Mouse (Mus musculus) gastrocnemius, postnatal 36 days (tissue): ENCODE data around the gene Pqbp1. TPM values are rescaled to one million over a fixed set of nuclear protein-coding genes. Genes with fewer than 3 reads are reported as not detected.
A peak's percentile ranks its signal among the peaks of the same experiment; 100 is the strongest.
"Not testable (repeated sequence)": the region's sequence is repeated elsewhere in the genome, so short reads cannot be mapped to it uniquely, and the experiment has no call there.

ENCODE experiments used
- DNase-seq, 2 experiments: peaks; one replicate each; pipeline ENCODE4 v3.0.0; 2022
- intact Hi-C: fragments of 180-260 bp; cut with DNase I; formaldehyde crosslinking; loops from one replicate; pipeline ENCODE4 v1.15.1; 2025
- long read RNA-seq, 2 experiments: library from polyadenylated mRNA; stranded (forward); transcript quantifications; one replicate each; pipeline ENCODE4 v2.0.0; 2021
- total RNA-seq, 2 experiments: library from RNA; stranded (reverse); gene quantifications; 2 replicates each; pipeline ENCODE4 v1.2.3; 2021

Pqbp1 gene
- total RNA-seq: 10 to 100 TPM; 21.2 to 22.0 TPM
- long read RNA-seq, experiment 1, transcript Pqbp1-203 (7 exons, 1,148 nt): major isoform, 5 of 12 reads
- long read RNA-seq, experiment 1, partial matches to known transcripts: 2 of 12 reads
- long read RNA-seq, experiment 1, other reads (novel, unspliced or antisense): 0 of 12 reads
- long read RNA-seq, experiment 2, transcript Pqbp1-203 (7 exons, 1,148 nt): major isoform, 5 of 10 reads
- long read RNA-seq, experiment 2, transcript Pqbp1-201 (7 exons, 1,104 nt): major isoform, 5 of 10 reads
- long read RNA-seq, experiment 2, partial matches to known transcripts: 0 of 10 reads
- long read RNA-seq, experiment 2, other reads (novel, unspliced or antisense): 0 of 10 reads

DNA sequence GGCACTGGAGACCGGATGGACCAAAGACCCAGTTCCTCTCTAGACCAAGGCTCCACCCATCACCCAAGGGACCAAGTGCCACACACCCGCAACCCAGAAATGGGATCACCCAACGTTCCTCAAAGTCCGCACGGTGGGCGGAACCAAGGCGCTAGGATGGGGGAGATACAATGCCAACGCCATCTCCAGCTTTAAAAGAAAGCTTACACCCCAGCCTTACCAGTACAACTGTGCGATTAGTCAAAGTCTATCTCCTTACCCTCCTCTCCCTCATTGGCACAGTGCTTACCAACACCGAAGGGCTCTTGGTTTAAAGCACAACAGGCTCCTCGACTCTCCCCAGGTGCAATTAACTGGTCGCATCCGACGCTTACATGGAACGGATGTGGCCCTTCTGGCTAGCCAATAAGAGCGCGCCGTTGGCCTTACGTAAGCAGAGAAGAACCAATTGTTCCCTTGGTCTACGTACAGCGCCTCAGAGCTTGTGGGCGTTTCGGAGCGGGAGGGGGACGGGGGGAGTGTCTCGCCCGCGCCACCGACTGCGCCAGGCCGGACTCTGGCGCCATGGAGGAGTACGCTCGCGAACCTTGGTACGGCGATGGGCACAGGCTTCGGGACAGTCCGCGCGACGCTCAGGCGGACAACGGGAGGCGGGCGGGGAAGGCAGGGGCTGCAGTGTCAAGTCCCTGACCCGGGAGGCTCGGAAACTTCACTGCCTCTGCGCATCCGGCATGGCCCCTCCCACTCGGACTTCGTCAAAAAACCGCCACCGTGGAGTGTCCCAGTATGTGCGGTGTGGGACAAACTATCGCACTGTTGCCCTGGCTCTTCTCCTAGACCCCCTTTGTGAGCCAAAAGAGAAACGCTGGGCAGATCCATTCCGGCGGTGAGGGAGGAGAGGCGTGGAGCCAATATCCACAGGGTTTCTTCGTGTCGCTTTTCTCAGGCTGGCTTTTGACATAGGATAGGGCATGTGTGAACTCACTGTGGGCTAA, at the start of gene Pqbp1, which contains the start of gene Timm17b:
Gene Pqbp1 (minus strand): TSS at position 390 of the 995 bp plus-strand sequence.
Gene Timm17b (plus strand): TSS at position 478 of the 995 bp plus-strand sequence.
- intact Hi-C loops: no loop called here
- DNase-seq: peak; percentile 65 to 80

DNA sequence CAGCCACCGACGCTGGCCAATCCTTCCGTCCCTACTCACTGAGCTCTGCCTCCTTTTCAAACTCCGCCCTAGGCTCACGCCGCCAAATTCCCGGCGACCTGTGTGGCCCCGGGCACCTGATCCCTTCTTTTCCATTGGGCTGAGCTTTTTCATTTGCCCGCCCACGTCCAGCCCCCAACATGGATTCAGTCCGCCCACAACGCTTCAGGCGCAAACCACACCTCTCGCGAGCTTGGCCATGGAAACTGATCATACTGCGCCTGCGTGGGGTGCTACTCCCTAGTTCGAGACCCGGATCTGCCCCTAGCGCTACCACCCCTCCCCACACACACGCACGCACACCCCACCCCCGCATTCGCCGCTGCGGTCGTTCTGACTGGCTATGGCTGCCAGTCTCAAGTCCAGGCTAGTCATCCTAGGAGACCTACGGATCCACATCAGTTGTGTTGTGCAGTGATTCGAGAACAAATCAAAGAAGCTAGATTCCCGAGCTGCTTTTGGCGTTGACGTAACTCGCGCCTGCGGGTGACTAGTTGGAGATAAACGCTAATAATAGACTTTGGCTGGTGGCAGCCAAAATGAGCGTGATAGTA, 48.9 kb upstream of the Pqbp1 start:
- peak; percentile 86 to 90 for DNase-seq
- intact Hi-C loops: no loop called here

DNA sequence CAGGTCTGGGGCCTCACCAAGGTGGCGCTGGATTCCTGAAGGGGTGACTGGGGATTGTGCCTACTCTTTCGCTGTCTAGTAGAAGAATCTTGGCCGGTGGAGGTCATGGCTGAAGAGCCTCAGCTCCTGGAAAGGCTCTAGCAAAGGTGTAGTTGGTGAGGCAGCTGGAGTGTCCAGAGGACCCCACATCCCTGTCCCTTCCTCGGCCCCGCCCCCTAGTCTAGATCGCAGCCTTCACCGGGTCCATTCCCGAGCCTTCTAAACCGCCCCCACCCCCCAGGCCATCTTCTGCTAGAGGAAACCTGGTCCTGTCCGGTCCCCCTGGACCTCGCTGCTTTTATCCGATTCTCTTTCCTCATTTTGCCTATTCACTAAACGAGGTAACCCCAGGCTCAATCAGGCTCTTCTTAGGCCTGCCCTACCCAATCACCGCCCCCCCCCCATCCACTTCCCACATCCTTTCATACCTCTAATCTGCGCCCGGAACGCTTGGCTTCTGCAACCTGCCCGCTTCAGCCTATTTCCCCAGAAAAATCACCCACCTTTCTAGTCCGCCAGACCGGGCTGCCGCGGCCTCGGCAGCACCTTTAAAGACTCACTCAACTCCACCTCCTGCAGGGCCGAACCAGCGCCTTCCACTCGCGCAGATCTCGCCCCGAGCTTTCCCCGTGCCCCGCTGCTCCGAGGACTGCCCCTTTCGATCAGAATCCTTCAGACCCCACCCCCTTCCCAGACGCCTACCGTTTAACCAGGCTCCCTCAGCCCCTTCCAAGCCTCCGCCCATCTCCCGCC, 48.2 kb upstream of the Pqbp1 start, which contains the start of gene Hdac6:
Gene Hdac6 (minus strand): TSS at position 782 of the 792 bp plus-strand sequence.
- intact Hi-C loops: no loop called here
- DNase-seq: no peak

DNA sequence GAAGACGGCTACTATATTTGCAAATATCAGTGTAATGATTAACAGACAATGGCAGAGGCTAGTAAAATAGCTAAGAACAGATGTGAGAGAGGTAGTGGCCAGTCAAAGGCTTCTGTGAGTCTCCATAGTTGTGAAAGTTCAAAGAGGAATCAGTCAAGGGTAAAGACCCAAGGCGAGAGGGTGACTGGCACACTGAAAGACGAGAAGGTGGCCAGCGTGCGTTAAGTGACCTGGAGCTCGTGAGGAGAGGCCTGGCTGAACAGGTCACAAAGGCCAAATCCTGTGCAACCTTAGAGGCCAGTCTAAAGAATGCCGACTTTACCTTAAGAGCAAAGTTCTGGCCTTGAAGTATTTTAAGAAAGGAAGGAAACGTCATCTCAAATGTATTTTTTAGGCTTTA, 46.5 kb upstream of the Pqbp1 start:
- no peak for DNase-seq
- intact Hi-C loops: no loop called here

DNA sequence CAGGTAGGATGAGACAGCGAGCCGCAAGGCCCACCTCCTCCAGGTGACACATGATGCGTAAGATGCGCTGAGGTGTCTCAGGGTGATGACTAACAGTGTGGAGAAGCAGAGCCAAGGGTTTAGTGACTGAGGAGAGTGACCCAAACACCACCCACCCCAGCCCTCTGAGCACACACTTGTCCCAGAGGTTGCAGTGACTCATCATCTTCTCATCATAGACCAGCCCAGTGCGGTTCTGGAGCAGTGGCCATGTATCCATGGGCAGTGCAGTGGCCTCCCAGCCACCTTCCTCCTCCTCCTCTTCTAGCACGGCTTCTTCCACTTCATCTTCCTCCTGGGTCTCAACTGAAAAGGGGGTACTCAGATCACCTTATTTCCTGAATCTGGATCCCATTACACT, 38.6 kb upstream of the Pqbp1 start:
- intact Hi-C loops: no loop called here
- DNase-seq: no peak

DNA sequence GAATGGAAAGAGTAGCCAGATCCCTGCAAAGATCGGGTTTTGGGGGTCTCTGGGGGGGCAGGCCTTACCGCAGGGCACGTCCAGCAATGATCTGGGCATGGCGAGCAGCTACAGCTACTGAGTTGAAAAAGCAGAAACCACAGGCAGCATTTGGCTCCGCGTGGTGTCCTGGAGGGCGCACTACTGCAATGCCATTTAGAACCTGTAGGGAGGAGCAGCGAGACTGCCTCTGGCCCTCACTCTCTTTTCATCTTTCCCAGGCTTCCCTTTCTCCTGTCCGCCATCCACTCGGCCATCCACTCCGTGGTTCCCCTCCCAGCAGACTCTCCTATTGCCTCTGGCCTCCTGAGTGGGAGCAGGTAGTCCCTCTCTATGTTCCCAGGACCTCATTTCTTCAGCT, 37.8 kb upstream of the Pqbp1 start:
- DNase-seq: no peak
- intact Hi-C loops: no loop called here

DNA sequence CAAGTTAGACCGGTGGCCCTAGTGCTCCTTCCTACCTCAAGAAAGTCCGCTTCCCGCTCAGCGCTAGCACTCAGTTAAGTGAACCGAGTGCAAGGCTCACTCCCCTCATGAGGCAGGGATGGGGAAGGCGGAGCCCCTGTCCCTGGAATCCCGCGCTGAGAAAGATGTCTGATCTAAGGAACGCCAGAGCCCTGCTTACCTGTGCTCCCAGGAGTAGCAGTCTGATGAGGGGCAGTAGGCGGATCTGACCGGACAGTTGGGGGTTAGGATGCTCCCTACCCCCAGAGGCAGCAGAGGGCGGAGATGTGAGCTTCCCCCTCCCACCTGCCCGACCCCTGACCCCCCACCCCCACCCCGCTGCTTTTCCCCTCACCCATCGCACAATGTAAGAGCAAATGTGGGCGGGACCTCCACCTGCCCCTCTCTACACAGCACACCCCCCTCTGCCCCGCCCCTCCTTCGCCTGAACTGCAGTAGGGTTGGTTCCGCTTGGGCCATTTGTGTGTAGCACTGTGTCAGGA, 29.3 kb upstream of the Pqbp1 start, which contains the start of gene Eras:
Gene Eras (minus strand): TSS at position 338 of the 521 bp plus-strand sequence.
- DNase-seq: no peak
- intact Hi-C loops: no loop called here

DNA sequence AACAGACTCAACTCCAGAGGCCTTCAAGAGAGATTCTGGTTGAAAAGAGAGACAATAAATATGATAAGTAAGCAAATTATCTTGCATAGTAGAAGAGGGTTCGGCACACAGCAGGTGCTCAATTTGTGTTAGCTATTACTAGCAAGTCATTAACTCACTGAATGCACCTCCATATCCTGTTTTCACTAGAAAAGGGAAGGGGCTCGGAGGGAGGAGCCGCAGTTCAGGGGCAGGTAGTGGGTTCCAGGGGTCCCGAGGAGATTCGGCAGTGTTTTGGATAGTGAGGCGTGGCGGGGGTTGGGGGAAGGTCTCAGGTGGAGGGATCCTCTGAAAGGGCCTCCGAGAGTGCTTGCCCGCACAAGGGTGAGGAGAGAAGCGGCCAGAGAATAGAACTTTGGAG, 28.0 kb upstream of the Pqbp1 start:
- intact Hi-C loops: no loop called here
- no peak for DNase-seq

DNA sequence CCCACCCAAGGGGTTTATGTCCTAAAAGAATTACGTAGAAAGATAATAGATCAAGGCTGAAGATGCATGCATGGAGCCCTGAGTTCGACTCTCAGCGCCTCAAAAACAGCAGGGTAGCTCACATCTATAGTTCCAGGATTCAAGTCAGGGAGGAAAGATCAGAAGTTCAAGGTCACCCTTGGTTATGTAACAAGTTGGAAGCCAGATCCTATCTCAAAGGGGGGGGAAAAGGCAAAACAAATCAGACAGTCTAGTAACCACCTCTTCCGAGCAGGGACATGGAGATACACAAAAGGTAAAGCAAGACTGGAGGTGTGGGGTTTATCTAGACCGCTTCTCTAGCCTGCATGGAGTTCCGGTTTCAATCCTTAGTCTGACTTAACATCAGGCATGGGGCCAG, 27.2 kb upstream of the Pqbp1 start:
- DNase-seq: no peak
- intact Hi-C loops: no loop called here

DNA sequence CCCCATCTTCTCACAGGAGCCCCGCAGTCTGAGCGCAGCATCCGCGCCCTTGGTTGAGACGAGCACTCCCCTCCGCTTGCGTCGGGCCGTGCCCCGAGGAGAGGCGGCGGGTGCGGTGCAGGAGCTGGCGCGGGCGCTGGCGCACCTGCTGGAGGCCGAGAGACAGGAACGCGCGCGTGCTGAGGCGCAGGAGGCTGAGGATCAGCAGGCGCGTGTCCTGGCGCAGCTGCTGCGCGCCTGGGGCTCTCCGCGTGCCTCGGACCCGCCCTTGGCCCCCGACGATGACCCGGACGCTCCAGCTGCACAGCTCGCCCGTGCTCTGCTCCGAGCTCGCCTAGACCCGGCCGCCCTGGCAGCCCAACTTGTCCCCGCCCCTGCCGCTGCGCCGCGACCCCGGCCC, 23.0 kb upstream of the Pqbp1 start:
- intact Hi-C loops: no loop called here
- no peak for DNase-seq

DNA sequence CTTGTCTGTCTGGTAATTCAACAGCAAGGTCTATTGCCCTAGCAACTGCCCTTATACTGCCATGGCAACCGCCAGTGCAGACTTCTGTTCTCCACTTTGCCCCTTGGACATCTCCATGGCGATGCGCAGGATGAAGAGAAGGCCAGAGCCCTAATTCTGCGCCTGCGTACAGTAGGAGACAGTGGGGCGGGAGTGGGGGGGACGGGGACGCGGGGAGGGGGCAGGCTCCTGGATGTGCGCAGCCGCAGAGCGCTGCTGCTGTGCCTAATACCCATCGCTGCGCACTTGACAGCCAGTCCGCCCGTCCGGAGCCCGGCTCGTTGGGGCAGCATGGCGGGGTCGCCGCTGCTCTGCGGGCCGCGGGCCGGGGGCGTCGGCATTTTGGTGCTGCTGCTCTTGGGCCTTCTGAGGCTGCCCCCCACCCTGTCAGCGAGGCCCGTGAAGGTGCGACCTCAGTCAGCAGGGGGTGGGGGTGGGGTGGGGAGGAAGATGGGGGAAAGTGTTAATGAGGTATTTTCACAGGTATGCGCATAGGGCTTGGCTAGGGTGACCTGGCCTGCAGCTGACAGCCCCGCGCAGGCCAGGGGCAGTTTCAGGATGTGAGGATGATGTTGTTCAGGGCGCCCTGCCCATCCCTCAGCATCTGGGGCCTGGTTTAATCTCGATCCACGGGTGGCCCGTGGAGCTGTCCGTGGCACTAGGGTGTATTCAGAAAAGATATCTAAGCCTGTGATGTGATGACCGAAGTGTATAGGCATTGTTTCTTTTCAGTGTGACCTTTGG, 20.7 kb upstream of the Pqbp1 start, which contains the start of gene Pcsk1n:
Gene Pcsk1n (plus strand): TSS at position 222 of the 783 bp plus-strand sequence.
- intact Hi-C loops: no loop called here
- no peak for DNase-seq

DNA sequence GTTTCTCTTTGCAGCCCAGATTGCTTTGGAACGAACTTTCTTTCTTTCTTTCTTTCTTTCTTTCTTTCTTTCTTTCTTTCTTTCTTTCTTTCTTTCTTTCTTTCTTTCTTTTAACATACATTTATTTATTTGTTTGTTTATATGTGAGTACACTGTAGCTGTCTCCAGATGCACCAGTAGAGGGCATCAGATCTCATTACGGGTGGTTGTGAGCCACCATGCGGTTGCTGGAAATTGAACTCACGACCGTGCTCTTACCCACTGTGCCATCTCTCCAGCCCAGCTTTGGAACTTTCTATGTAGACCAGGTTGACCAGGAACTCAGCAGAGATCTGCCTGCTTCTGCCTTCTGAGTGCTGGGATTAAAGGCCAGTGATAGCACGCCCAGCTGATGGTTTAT, 18.9 kb upstream of the Pqbp1 start:
- DNase-seq, intact Hi-C loops: not testable (repeated sequence)

DNA sequence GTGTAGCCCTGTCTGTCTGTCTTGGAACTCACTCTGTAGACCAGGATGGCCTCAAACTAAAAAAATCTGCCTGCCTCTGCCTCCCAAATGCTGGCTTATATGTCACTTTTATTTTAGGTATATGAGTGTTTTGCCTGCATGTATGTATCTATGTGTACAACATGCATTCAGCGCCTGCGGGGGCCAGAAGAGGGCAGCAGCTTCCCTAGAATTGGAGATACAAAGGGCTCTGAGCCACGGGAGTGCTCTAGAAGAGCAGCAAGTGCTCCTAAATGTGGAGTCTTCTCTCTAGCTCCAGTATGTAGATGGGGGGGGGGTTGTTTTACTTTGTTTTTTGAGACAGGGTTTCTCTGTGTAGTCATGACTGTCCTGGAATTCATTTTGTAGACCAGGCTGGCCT, 16.6 kb upstream of the Pqbp1 start:
- DNase-seq, intact Hi-C loops: not testable (repeated sequence)

DNA sequence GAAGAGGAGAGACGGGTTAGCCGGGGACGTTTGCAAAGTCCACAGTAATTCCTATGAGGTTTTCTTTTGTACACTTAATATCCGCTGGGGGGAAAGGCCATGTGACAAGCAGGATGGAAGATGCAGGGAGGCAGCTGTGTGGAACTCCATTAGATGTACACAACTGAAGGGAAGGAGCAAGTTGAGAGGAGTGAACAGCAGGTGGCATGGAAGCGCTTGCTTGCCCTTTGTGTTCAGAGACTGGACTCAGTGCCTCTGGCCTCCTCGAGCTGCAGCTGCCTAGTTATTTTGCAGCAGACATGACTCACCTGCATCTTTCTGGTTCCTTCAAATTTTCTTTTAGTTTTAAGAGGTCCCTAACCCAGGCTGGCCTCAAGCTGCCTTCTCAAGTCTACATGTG, 11.4 kb upstream of the Pqbp1 start:
- intact Hi-C loops: loop anchor here (5.0 kb wide), 1 partner anchor 107 kb away; the partner anchor contains the start of gene Glod5

DNA sequence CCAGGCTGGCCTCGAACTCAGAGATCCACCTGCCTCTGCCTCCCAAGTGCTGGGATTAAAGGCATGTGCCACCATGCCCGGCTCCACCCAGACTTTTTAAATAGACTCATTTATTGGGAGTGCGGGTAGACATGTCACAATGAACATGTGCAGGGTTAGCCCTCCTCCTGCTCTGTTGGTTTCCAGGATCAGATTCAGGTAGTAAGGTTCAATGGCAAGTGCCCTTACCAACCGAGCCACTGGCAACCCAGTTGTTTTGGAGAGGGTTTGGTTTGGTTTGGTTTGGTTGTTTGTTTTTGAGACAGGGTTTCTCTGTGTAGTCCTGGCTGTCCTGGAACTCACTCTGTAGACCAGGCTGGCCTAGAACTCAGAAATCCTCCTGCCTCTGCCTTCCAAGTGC, 10.2 kb upstream of the Pqbp1 start, which contains the start of gene Gm10490:
Gene Gm10490 (plus strand): TSS at position 301 of the 400 bp plus-strand sequence.
- DNase-seq, intact Hi-C loops: not testable (repeated sequence)

More for the DNA sequence above, 11.4 kb upstream of the Pqbp1 start:
- no peak for DNase-seq

DNA sequence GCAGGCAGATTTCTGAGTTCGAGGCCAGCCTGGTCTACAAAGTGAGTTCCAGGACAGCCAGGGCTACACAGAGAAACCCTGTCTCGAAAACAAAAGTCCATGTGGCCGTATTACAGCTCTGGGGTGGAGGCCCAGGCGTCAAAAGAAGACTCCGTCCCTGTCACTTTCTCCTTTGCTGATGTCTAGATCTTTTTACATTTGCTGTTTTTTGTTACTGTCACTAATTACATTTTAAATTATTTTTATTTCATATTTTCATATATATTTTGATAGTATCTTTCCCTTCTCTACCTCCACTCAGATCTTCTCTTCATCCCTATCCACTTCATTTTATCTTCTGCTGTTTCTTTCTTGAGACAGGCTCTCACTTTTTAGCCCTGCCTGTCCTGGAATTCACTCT, 8.7 kb upstream of the Pqbp1 start, which contains the start of gene Gm10491:
Gene Gm10491 (minus strand): TSS at position 101 of the 400 bp plus-strand sequence.
- DNase-seq: no peak
- intact Hi-C loops: no loop called here

DNA sequence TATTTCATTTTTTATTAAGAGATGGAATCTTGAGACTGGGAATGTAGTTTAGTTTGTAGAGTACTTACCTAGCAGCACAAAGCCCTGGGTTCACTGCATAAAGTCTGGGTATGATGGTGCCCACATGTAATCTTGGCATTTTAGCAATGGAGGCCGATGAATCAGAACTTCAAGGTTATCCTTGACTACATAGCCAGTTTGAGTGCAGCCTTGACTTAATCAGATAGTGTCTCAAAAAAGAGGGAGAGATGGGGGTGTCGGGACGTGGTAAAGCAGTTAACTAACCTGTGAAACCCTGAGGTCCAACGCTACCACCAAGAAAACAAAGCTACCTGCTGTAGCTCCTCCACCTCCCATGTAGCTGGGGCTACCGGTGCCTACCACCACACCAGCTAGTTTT, 5.4 kb upstream of the Pqbp1 start:
- intact Hi-C loops: no loop called here
- DNase-seq: no peak

DNA sequence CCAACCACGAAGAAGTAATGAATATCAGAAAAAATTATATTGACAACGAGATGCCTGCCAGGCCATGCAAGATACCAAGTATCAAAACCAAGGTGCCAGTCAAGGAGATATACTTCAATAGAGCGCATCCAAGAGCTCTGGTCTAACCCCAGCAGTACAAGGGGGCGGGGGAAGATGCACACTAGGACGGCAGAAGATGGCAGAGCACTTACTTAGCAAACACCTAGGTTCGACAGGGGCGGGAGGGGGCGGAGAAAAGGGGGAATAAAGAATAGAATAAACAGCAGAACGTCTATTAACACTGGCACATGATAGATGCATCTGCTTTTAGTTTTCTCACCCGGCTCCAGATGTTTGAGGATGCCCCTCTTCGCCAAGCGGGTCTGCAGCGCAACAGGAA, 858 bp downstream of the Pqbp1 start:
- DNase-seq: no peak
- intact Hi-C loops: no loop called here
